Mouse (Mus musculus): ENCODE data around the gene 4930447C04Rik. TPM values are rescaled to one million over a fixed set of nuclear protein-coding genes. Genes with fewer than 3 reads are reported as not detected.

Gene 4930447C04Rik
- polyA plus RNA-seq, 1 experiment = 91.6 TPM

- Histone ChIP-seq H3K36me3 (ENCODE audit: control insufficient read depth, insufficient read depth, low read length, poor library complexity, severe bottlenecking) (no peaks in the 10 kb centered on the region), H3K4me3 (ENCODE audit: low read depth, low read length) (no peak overlapping the region), H3K4me1 (ENCODE audit: control insufficient read depth, insufficient read depth, low read length) (no peaks in the 10 kb centered on the region), H3K27me3 (ENCODE audit: control insufficient read depth, insufficient read depth, low read length, poor library complexity, severe bottlenecking) (peaks cover 30% of the 10 kb centered on the region), H3K9me3 (replicated peaks; ENCODE audit: control insufficient read depth, insufficient read depth, low read length, poor library complexity, severe bottlenecking) (no peaks in the 10 kb centered on the region), H3K27ac (ENCODE audit: insufficient read depth, low read length) (no peak overlapping the region), H3K9ac (ENCODE audit: low read depth, poor library complexity, severe bottlenecking) (no peak overlapping the region)
- no peak for TF ChIP-seq POLR2A (IDR thresholded peaks at IDR 0.05; ENCODE audit: insufficient read depth, low read length)
- TF ChIP-seq CTCF (IDR thresholded peaks at IDR 0.05; ENCODE audit: low read depth, low read length) = no peak
- no peak for TF ChIP-seq EP300 (IDR thresholded peaks at IDR 0.05; ENCODE audit: insufficient read depth, low read depth, low read length)
These were observed 2.9 kb downstream of the 4930447C04Rik start for GRCm38 (mm10) chr12:72937537-72938120.

GRCm38 (mm10) chr12:72936751-72937150, 3.8 kb downstream of the 4930447C04Rik start:
- Histone ChIP-seq H3K9ac (ENCODE audit: low read depth, poor library complexity, severe bottlenecking) (no peak overlapping the region), H3K36me3 (ENCODE audit: control insufficient read depth, insufficient read depth, low read length, poor library complexity, severe bottlenecking) (no peaks in the 10 kb centered on the region), H3K27ac (ENCODE audit: insufficient read depth, low read length) (no peak overlapping the region), H3K4me1 (ENCODE audit: control insufficient read depth, insufficient read depth, low read length) (no peaks in the 10 kb centered on the region), H3K9me3 (replicated peaks; ENCODE audit: control insufficient read depth, insufficient read depth, low read length, poor library complexity, severe bottlenecking) (no peaks in the 10 kb centered on the region), H3K4me3 (ENCODE audit: low read depth, low read length) (no peak overlapping the region), H3K27me3 (ENCODE audit: control insufficient read depth, insufficient read depth, low read length, poor library complexity, severe bottlenecking) (peaks cover 24% of the 10 kb centered on the region)
- TF ChIP-seq EP300 (IDR thresholded peaks at IDR 0.05; ENCODE audit: insufficient read depth, low read depth, low read length) (no peak), POLR2A (IDR thresholded peaks at IDR 0.05; ENCODE audit: insufficient read depth, low read length) (no peak), CTCF (IDR thresholded peaks at IDR 0.05; ENCODE audit: low read depth, low read length) (no peak)

- no peak overlapping the region for H3K27ac ChIP-seq (ENCODE audit: insufficient read depth, low read length)
- TF ChIP-seq POLR2A (IDR thresholded peaks at IDR 0.05; ENCODE audit: insufficient read depth, low read length) (peak; percentile 46), EP300 (IDR thresholded peaks at IDR 0.05; ENCODE audit: insufficient read depth, low read depth, low read length) (0 out of 2 replicates have a peak, but pooled peaks have one; percentile 7), CTCF (IDR thresholded peaks at IDR 0.05; ENCODE audit: low read depth, low read length) (no peak)
These were observed 23.2 kb downstream of the 4930447C04Rik start for GRCm38 (mm10) chr12:72917159-72917993.

DNA sequence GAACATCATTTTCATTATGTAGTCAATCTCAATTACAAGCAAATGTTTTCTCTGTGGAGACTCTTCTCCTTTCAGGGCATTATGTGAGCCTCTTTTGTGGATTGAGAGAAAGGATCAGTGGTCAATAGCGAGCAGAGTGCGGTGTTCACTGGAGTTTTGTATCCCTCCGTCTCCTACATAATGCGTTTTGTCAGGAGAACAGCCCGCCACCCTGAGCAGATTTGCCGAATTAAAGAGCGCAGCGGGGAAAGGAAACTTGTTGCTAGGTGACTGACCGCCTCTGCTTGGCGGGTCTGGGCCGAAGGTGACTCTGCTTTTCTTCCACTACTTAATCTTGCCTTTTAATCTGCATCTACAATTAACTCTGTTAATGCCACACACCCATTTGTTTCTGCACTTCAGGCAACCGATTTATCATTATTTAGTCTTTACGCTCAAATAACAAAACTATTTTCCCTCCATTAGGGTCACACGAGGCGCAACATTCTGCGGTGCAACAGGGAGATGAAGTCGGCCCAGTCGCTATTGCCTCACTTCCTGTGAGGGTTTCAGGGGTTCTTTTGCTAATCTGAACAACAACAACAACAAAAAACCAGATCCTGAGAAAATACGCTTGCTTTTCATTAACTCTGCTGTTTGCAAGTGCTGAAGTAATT, 86.1 kb downstream of the 4930447C04Rik start:
- Histone ChIP-seq H3K9ac (ENCODE audit: low read depth, poor library complexity, severe bottlenecking) (no peak overlapping the region; the same call in 1 of the 2 replicates), H3K27me3 (ENCODE audit: control insufficient read depth, insufficient read depth, low read length, poor library complexity, severe bottlenecking) (no peaks in the 10 kb centered on the region), H3K4me3 (ENCODE audit: low read depth, low read length) (no peak overlapping the region), H3K9me3 (replicated peaks; ENCODE audit: control insufficient read depth, insufficient read depth, low read length, poor library complexity, severe bottlenecking) (no peaks in the 10 kb centered on the region), H3K4me1 (ENCODE audit: control insufficient read depth, insufficient read depth, low read length) (no peaks in the 10 kb centered on the region), H3K36me3 (ENCODE audit: control insufficient read depth, insufficient read depth, low read length, poor library complexity, severe bottlenecking) (no peaks in the 10 kb centered on the region), H3K27ac (ENCODE audit: insufficient read depth, low read length) (peak overlapping the region; percentile 81)
- TF ChIP-seq EP300 (IDR thresholded peaks at IDR 0.05; ENCODE audit: insufficient read depth, low read depth, low read length) = peak; percentile 83
- TF ChIP-seq CTCF (IDR thresholded peaks at IDR 0.05; ENCODE audit: low read depth, low read length) = no peak
- no peak for TF ChIP-seq POLR2A (IDR thresholded peaks at IDR 0.05; ENCODE audit: insufficient read depth, low read length)

More at GRCm38 (mm10) chr12:72917159-72917993, 23.2 kb downstream of the 4930447C04Rik start:
- Histone ChIP-seq H3K4me1 (ENCODE audit: control insufficient read depth, insufficient read depth, low read length) (no peaks in the 10 kb centered on the region), H3K9ac (ENCODE audit: low read depth, poor library complexity, severe bottlenecking) (peak overlapping the region; percentile 94), H3K36me3 (ENCODE audit: control insufficient read depth, insufficient read depth, low read length, poor library complexity, severe bottlenecking) (no peaks in the 10 kb centered on the region), H3K27me3 (ENCODE audit: control insufficient read depth, insufficient read depth, low read length, poor library complexity, severe bottlenecking) (no peaks in the 10 kb centered on the region; the same call in 1 of the 2 replicates), H3K9me3 (replicated peaks; ENCODE audit: control insufficient read depth, insufficient read depth, low read length, poor library complexity, severe bottlenecking) (peaks cover 4% of the 10 kb centered on the region), H3K4me3 (ENCODE audit: low read depth, low read length) (peak overlapping the region; percentile 91)

- H3K4me3 ChIP-seq (ENCODE audit: low read depth, low read length) = no peak overlapping the region
- TF ChIP-seq CTCF (IDR thresholded peaks at IDR 0.05; ENCODE audit: low read depth, low read length) = no peak
- no peak for TF ChIP-seq EP300 (IDR thresholded peaks at IDR 0.05; ENCODE audit: insufficient read depth, low read depth, low read length)
- no peak for TF ChIP-seq POLR2A (IDR thresholded peaks at IDR 0.05; ENCODE audit: insufficient read depth, low read length)
- H3K4me1 ChIP-seq (ENCODE audit: control insufficient read depth, insufficient read depth, low read length) = no peaks in the 10 kb centered on the region
- H3K9me3 ChIP-seq (replicated peaks; ENCODE audit: control insufficient read depth, insufficient read depth, low read length, poor library complexity, severe bottlenecking) = no peaks in the 10 kb centered on the region
- no peaks in the 10 kb centered on the region for H3K36me3 ChIP-seq (ENCODE audit: control insufficient read depth, insufficient read depth, low read length, poor library complexity, severe bottlenecking)
- peak overlapping the region; percentile 81 for H3K27ac ChIP-seq (ENCODE audit: insufficient read depth, low read length)
- no peak overlapping the region; the same call in 1 of the 2 replicates for H3K9ac ChIP-seq (ENCODE audit: low read depth, poor library complexity, severe bottlenecking)
- H3K27me3 ChIP-seq (ENCODE audit: control insufficient read depth, insufficient read depth, low read length, poor library complexity, severe bottlenecking) = no peaks in the 10 kb centered on the region
These were observed 87.0 kb downstream of the 4930447C04Rik start for GRCm38 (mm10) chr12:72853406-72854076.
